Mouse (Mus musculus) limb, embryonic 14.5 days (tissue): Measurements from ENCODE around the gene Gp1ba. TPM values are rescaled to one million over a fixed set of nuclear protein-coding genes. Genes with fewer than 3 reads are reported as not detected.

Experiments used
- ATAC-seq: fragments of 200-750 bp; cut with Nextera tagmentation; 2 replicates; pipeline ENCODE4 v1.8.0; 2017; ENCODE audit warnings: low read depth, moderate number of reproducible peaks, moderate TSS enrichment; ENCODE audit not compliant: low FRiP score
- DNase-seq: peaks from one replicate; pipeline ENCODE4 v3.0.0-alpha.2; 2015; ENCODE audit warnings: low spot score
- H3K27ac ChIP-seq: fragments of 300-500 bp; sonication (generic); replicated peaks from 2 replicates; pipeline ENCODE4 v1.5.1; 2014; ENCODE audit warnings: low read depth, mild to moderate bottlenecking, low read length, moderate library complexity, mixed read lengths
- H3K27me3 ChIP-seq: fragments of 300-500 bp; sonication (generic); 2 replicates; pipeline ENCODE4 v1.6.1; 2014; ENCODE audit warnings: low read length, mixed read lengths; ENCODE audit not compliant: control insufficient read depth, insufficient read depth
- H3K36me3 ChIP-seq: fragments of 300-500 bp; sonication (generic); 2 replicates; pipeline ENCODE4 v1.6.1; 2014; ENCODE audit warnings: mild to moderate bottlenecking, low read length, moderate library complexity, mixed read lengths; ENCODE audit not compliant: control insufficient read depth, insufficient read depth
- H3K4me1 ChIP-seq: fragments of 300-500 bp; sonication (generic); 2 replicates; pipeline ENCODE4 v1.6.1; 2014; ENCODE audit warnings: antibody characterized with exemption, low read length, mixed read lengths; ENCODE audit not compliant: control insufficient read depth, insufficient read depth
- H3K4me2 ChIP-seq: fragments of 300-500 bp; sonication (generic); replicated peaks from 2 replicates; pipeline ENCODE4 v1.6.1; 2014; ENCODE audit warnings: low read depth, mild to moderate bottlenecking, low read length, moderate library complexity; ENCODE audit not compliant: severe bottlenecking
- H3K4me3 ChIP-seq: fragments of 300-500 bp; sonication (generic); replicated peaks from 2 replicates; pipeline ENCODE4 v1.5.1; 2014; ENCODE audit warnings: low read length
- H3K9ac ChIP-seq: fragments of 300-500 bp; sonication (generic); 2 replicates; pipeline ENCODE4 v1.6.1; 2014; ENCODE audit warnings: mild to moderate bottlenecking, low read depth, low read length, moderate library complexity; ENCODE audit not compliant: severe bottlenecking
- H3K9me3 ChIP-seq: fragments of 300-500 bp; sonication (generic); 2 replicates; pipeline ENCODE4 v1.6.1; 2016; ENCODE audit warnings: low read length; ENCODE audit not compliant: control insufficient read depth
- POLR2A ChIP-seq: fragments of 200-500 bp; IDR thresholded peaks from 2 replicates; pipeline ENCODE4 v1.8.0; 2012; ENCODE audit warnings: inconsistent platforms, mild to moderate bottlenecking, moderate library complexity, borderline replicate concordance; ENCODE audit not compliant: insufficient read depth, insufficient read length; ENCODE audit errors: extremely low read depth
- WGBS: fragments of 180-500 bp; shearing (Covaris S2); extraction: QIAGEN DNeasy Blood & Tissue Kit; methylation state at CpG from one replicate; pipeline ENCODE4 v1.1.7; 2014; 5-methylcytosine and 5-hydroxymethylcytosine counted together
- polyA plus RNA-seq, 2 experiments: library from polyadenylated mRNA; depleted of rRNA in 1 of 2; stranded (reverse) in 1 of 2; unstranded in 1 of 2; fragments of >200 nt; fragmentation: Nextera tagmentation in 1 of 2; extraction: Ambion mirVana in 1 of 2; gene quantifications; 2 replicates each; pipeline versions ENCODE4 v1.2.1 to v1.2.3; 2012 to 2014

Gp1ba gene
- polyA plus RNA-seq, 2 experiments = 0.47 to 0.56 TPM

DNA sequence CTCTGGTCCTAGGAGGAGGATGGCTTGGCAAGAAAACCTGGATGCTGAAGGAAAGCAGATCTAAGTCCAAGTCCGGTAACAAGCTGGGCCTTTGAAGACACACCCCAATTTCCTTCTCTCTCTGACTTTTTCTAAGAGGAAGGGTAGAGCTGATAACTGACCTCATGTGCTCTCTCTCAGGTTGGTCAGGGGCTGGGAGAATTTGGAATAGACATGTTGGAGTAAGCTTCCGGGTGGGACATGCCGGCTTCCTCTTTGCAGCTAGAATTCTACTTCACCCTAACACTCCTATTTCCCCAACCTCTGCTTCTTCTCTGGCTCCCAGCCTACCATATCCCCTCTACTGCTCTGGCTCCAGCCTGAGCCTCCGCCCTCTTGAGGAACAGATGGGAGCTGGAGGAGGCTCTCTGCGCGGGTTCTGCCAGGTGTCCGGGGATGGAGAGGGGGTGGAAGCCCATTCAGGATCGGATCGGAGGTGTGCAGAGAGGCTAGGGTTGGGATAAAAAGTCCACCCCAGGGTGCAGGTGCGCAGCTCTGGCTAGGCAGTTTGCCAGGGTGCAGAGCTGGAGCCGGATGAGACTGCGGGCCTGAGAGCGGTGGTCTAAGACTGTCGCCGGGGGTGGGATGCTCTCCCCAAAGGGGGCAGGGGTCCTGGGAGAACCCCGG, 48.1 kb downstream of the Gp1ba start:
- peak overlapping the region; percentile 79 for H3K27ac ChIP-seq
- no peaks in the 10 kb centered on the region for H3K27me3 ChIP-seq
- DNase-seq = no peak
- H3K4me2 ChIP-seq = peak overlapping the region; percentile 79
- H3K4me1 ChIP-seq = peaks cover 9% of the 10 kb centered on the region
- peak overlapping the region; percentile 75 for H3K4me3 ChIP-seq
- TF ChIP-seq POLR2A = no peak
- WGBS = 2% methylated on average over 15 of the region's 16 CpGs
- peak; percentile 72 for ATAC-seq
- H3K9ac ChIP-seq = peak overlapping the region; percentile 77
- no peaks in the 10 kb centered on the region for H3K9me3 ChIP-seq
- H3K36me3 ChIP-seq = peaks cover 31% of the 10 kb centered on the region

DNA sequence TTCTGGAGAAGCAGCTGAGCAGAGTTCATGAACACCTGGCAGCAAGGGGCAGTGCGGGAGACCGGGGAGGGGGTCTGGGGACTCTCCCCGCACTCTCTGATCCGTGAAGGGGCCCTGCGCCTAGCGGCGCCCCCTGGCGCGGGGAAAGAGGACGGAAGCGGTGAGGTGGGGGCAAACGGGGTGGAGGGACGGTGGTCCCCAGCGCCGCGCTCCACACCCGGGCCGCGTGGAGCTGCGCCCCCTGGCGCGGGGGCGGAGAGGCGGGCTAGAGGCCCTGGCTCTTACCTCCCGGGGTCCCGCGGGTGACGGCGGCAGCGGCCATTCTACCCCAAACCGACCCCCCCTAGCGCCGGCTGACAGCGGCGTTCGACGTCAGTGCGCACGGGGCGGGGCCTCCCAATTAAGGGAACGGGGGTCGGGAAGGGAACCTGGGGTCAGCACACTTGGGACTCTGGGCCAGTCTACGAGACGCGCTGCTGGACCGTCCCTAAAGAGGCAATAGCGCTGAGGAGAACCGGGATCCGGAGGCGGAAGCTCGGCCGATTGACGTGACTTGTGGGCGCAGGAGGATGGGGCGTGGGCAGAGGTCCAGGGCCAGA, 48.8 kb downstream of the Gp1ba start, which contains the start of gene Camta2:
Gene Camta2, minus strand, starts transcription at position 505 of the 599 bp plus-strand sequence.
- DNase-seq (peak; percentile 69), ATAC-seq (peak; percentile 81)
- no peaks in the 10 kb centered on the region for H3K27me3 ChIP-seq
- WGBS = 1% methylated on average over 46 of the region's 55 CpGs
- 0 out of 2 replicates have a peak, but pooled peaks have one; percentile 37 for TF ChIP-seq POLR2A
- H3K9me3 ChIP-seq = no peaks in the 10 kb centered on the region
- H3K4me1 ChIP-seq = peaks cover 9% of the 10 kb centered on the region
- peak within 1 kb of the TSS; percentile 79 for H3K4me2 ChIP-seq
- H3K27ac ChIP-seq = peak within 1 kb of the TSS; percentile 79
- peaks cover 29% of the 10 kb centered on the region for H3K36me3 ChIP-seq
- peak within 1 kb of the TSS; percentile 77 for H3K9ac ChIP-seq
- H3K4me3 ChIP-seq = peak within 1 kb of the TSS; percentile 75

GRCm38 (mm10) chr11:70688372-70688771, 49.5 kb downstream of the Gp1ba start:
- H3K9ac ChIP-seq = peak overlapping the region; percentile 77
- DNase-seq (no peak), ATAC-seq (no peak)
- peak overlapping the region; percentile 75 for H3K4me3 ChIP-seq
- no peaks in the 10 kb centered on the region for H3K9me3 ChIP-seq
- H3K36me3 ChIP-seq = peaks cover 23% of the 10 kb centered on the region
- H3K27me3 ChIP-seq = no peaks in the 10 kb centered on the region
- no peak for TF ChIP-seq POLR2A
- peak overlapping the region; percentile 79 for H3K4me2 ChIP-seq
- 11% methylated on average over 8 of the region's 8 CpGs for WGBS
- peaks cover 9% of the 10 kb centered on the region for H3K4me1 ChIP-seq
- peak overlapping the region; percentile 79 for H3K27ac ChIP-seq

DNA sequence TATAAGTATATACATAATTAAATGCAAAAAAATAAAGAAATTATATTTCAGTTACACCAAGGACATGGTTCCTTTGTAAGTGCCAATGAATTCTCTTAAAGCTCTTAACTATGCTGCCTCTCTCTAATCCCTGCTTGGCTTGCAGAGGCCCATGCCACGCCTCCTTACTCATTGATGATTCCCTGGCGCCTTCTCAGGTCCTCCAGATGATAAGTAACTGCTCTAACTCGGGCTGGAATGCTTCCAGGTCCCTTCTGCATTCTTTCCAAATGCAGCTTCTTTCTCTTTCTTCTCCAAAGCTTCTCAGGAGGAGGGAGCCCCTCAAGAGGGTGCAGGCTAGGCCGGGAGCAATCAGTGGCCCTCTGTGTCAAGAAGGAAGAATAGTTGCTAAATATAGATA, 50.7 kb downstream of the Gp1ba start:
- DNase-seq = no peak
- no peak for ATAC-seq
- H3K27ac ChIP-seq = no peak overlapping the region
- no peaks in the 10 kb centered on the region for H3K27me3 ChIP-seq
- no peaks in the 10 kb centered on the region for H3K9me3 ChIP-seq
- WGBS = 57% methylated on average over 4 of the region's 4 CpGs
- peaks cover 13% of the 10 kb centered on the region; the same call in 1 of the 2 replicates for H3K36me3 ChIP-seq
- H3K4me1 ChIP-seq = peaks cover 9% of the 10 kb centered on the region
- H3K9ac ChIP-seq = no peak overlapping the region
- H3K4me2 ChIP-seq = no peak overlapping the region
- no peak for TF ChIP-seq POLR2A
- no peak overlapping the region for H3K4me3 ChIP-seq

Other genes starting within 250 kb of the Gp1ba start
- gene Pelp1, start 229.1 kb upstream of the Gp1ba start, polyA plus RNA-seq (2012; rRNA removed) = 37.1 and 45.2 TPM in 2 replicates
- gene Pelp1, start 229.1 kb upstream of the Gp1ba start, polyA plus RNA-seq (2014; fragmentation: Nextera tagmentation; extraction: Ambion mirVana) = 34.8 and 38.1 TPM in 2 replicates
- gene Arrb2, start 206.5 kb upstream of the Gp1ba start, polyA plus RNA-seq (2012; rRNA removed) = 48.7 and 53.6 TPM in 2 replicates
- 18.5 and 21.5 TPM in 2 replicates for gene Arrb2, start 206.5 kb upstream of the Gp1ba start, polyA plus RNA-seq (2014; fragmentation: Nextera tagmentation; extraction: Ambion mirVana)
- gene Med11, start 187.2 kb upstream of the Gp1ba start, polyA plus RNA-seq (2012; rRNA removed) = 27.6 and 32.4 TPM in 2 replicates
- 44.8 and 47.4 TPM in 2 replicates for gene Med11, start 187.2 kb upstream of the Gp1ba start, polyA plus RNA-seq (2014; fragmentation: Nextera tagmentation; extraction: Ambion mirVana)
- 1.1 and 1.4 TPM in 2 replicates for gene Zmynd15, start 179.7 kb upstream of the Gp1ba start, polyA plus RNA-seq (2012; rRNA removed)
- gene Zmynd15, start 179.7 kb upstream of the Gp1ba start, polyA plus RNA-seq (2014; fragmentation: Nextera tagmentation; extraction: Ambion mirVana) = 0.46 and 0.92 TPM in 2 replicates
- gene Cxcl16, start 179.1 kb upstream of the Gp1ba start, polyA plus RNA-seq (2012; rRNA removed) = 4.4 and 5.9 TPM in 2 replicates
- 4.3 and 6.3 TPM in 2 replicates for gene Cxcl16, start 179.1 kb upstream of the Gp1ba start, polyA plus RNA-seq (2014; fragmentation: Nextera tagmentation; extraction: Ambion mirVana)
- gene Tm4sf5, start 133.9 kb upstream of the Gp1ba start, polyA plus RNA-seq (2012; rRNA removed) = 0.29 and 0.50 TPM in 2 replicates
- gene Tm4sf5, start 133.9 kb upstream of the Gp1ba start, polyA plus RNA-seq (2014; fragmentation: Nextera tagmentation; extraction: Ambion mirVana) = 0.33 and 0.95 TPM in 2 replicates
- gene Vmo1, start 124.5 kb upstream of the Gp1ba start, polyA plus RNA-seq (2012; rRNA removed) = 0.14 TPM in 1 of 2 replicates, not detected in the other
- gene Vmo1, start 124.5 kb upstream of the Gp1ba start, polyA plus RNA-seq (2014; fragmentation: Nextera tagmentation; extraction: Ambion mirVana) = 0.30 TPM in 1 of 2 replicates, not detected in the other
- 0.24 and 0.36 TPM in 2 replicates for gene Gltpd2, start 119.9 kb upstream of the Gp1ba start, polyA plus RNA-seq (2012; rRNA removed)
- 0.54 and 0.73 TPM in 2 replicates for gene Gltpd2, start 119.9 kb upstream of the Gp1ba start, polyA plus RNA-seq (2014; fragmentation: Nextera tagmentation; extraction: Ambion mirVana)
- 421 and 423 TPM in 2 replicates for gene Psmb6, start 113.8 kb upstream of the Gp1ba start, polyA plus RNA-seq (2012; rRNA removed)
- 755 and 779 TPM in 2 replicates for gene Psmb6, start 113.8 kb upstream of the Gp1ba start, polyA plus RNA-seq (2014; fragmentation: Nextera tagmentation; extraction: Ambion mirVana)
- gene Gm40193, start 106.2 kb upstream of the Gp1ba start, polyA plus RNA-seq (2012; rRNA removed) = 1.2 TPM in 1 of 2 replicates, not detected in the other
- not detected in 2 replicates for gene Gm40193, start 106.2 kb upstream of the Gp1ba start, polyA plus RNA-seq (2014; fragmentation: Nextera tagmentation; extraction: Ambion mirVana)
- gene Pld2, start 99.1 kb upstream of the Gp1ba start, polyA plus RNA-seq (2012; rRNA removed) = 18.9 and 22.6 TPM in 2 replicates
- 5.8 and 7.5 TPM in 2 replicates for gene Pld2, start 99.1 kb upstream of the Gp1ba start, polyA plus RNA-seq (2014; fragmentation: Nextera tagmentation; extraction: Ambion mirVana)
- gene Mink1, start 76.2 kb upstream of the Gp1ba start, polyA plus RNA-seq (2012; rRNA removed) = 91.2 and 114 TPM in 2 replicates
- gene Mink1, start 76.2 kb upstream of the Gp1ba start, polyA plus RNA-seq (2014; fragmentation: Nextera tagmentation; extraction: Ambion mirVana) = 19.8 and 23.0 TPM in 2 replicates
- not detected in 2 replicates for gene 4930544D05Rik, start 23.3 kb upstream of the Gp1ba start, polyA plus RNA-seq (2012; rRNA removed)
- gene 4930544D05Rik, start 23.3 kb upstream of the Gp1ba start, polyA plus RNA-seq (2014; fragmentation: Nextera tagmentation; extraction: Ambion mirVana) = not detected in 2 replicates
- 0.13 and 0.20 TPM in 2 replicates for gene Chrne, start 19.9 kb upstream of the Gp1ba start, polyA plus RNA-seq (2012; rRNA removed)
- gene Chrne, start 19.9 kb upstream of the Gp1ba start, polyA plus RNA-seq (2014; fragmentation: Nextera tagmentation; extraction: Ambion mirVana) = 0.43 TPM in 1 of 2 replicates, not detected in the other
- gene Rnf167, start 8.1 kb downstream of the Gp1ba start, polyA plus RNA-seq (2012; rRNA removed) = 96.3 and 110 TPM in 2 replicates
- gene Rnf167, start 8.1 kb downstream of the Gp1ba start, polyA plus RNA-seq (2014; fragmentation: Nextera tagmentation; extraction: Ambion mirVana) = 109 and 119 TPM in 2 replicates
- 134 and 150 TPM in 2 replicates for gene Slc25a11, start 8.4 kb downstream of the Gp1ba start, polyA plus RNA-seq (2012; rRNA removed)
- gene Slc25a11, start 8.4 kb downstream of the Gp1ba start, polyA plus RNA-seq (2014; fragmentation: Nextera tagmentation; extraction: Ambion mirVana) = 159 and 163 TPM in 2 replicates
- gene Pfn1, start 15.5 kb downstream of the Gp1ba start, polyA plus RNA-seq (2012; rRNA removed) = 946 and 1,024 TPM in 2 replicates
- 1,646 and 1,675 TPM in 2 replicates for gene Pfn1, start 15.5 kb downstream of the Gp1ba start, polyA plus RNA-seq (2014; fragmentation: Nextera tagmentation; extraction: Ambion mirVana)
- 75.3 and 84.6 TPM in 2 replicates for gene Eno3, start 18.1 kb downstream of the Gp1ba start, polyA plus RNA-seq (2012; rRNA removed)
- 60.3 and 89.9 TPM in 2 replicates for gene Eno3, start 18.1 kb downstream of the Gp1ba start, polyA plus RNA-seq (2014; fragmentation: Nextera tagmentation; extraction: Ambion mirVana)
- 63.3 and 93.7 TPM in 2 replicates for gene Spag7, start 30.3 kb downstream of the Gp1ba start, polyA plus RNA-seq (2012; rRNA removed)
- gene Spag7, start 30.3 kb downstream of the Gp1ba start, polyA plus RNA-seq (2014; fragmentation: Nextera tagmentation; extraction: Ambion mirVana) = 97.0 and 98.1 TPM in 2 replicates
- 20.3 and 26.6 TPM in 2 replicates for gene Camta2, start 49.0 kb downstream of the Gp1ba start, polyA plus RNA-seq (2012; rRNA removed)
- 14.4 and 16.6 TPM in 2 replicates for gene Camta2, start 49.0 kb downstream of the Gp1ba start, polyA plus RNA-seq (2014; fragmentation: Nextera tagmentation; extraction: Ambion mirVana)
- 1.3 TPM in 2 replicates for gene Inca1, start 61.0 kb downstream of the Gp1ba start, polyA plus RNA-seq (2012; rRNA removed)
- gene Inca1, start 61.0 kb downstream of the Gp1ba start, polyA plus RNA-seq (2014; fragmentation: Nextera tagmentation; extraction: Ambion mirVana) = 0.81 and 0.93 TPM in 2 replicates
- 41.1 and 45.8 TPM in 2 replicates for gene Kif1c, start 61.4 kb downstream of the Gp1ba start, polyA plus RNA-seq (2012; rRNA removed)
- 14.6 and 16.2 TPM in 2 replicates for gene Kif1c, start 61.4 kb downstream of the Gp1ba start, polyA plus RNA-seq (2014; fragmentation: Nextera tagmentation; extraction: Ambion mirVana)
- 2.5 and 4.4 TPM in 2 replicates for gene Zfp3, start 125.1 kb downstream of the Gp1ba start, polyA plus RNA-seq (2012; rRNA removed)
- 5.9 and 7.3 TPM in 2 replicates for gene Zfp3, start 125.1 kb downstream of the Gp1ba start, polyA plus RNA-seq (2014; fragmentation: Nextera tagmentation; extraction: Ambion mirVana)
- gene Scimp, start 173.5 kb downstream of the Gp1ba start, polyA plus RNA-seq (2012; rRNA removed) = 0.05 and 0.13 TPM in 2 replicates
- gene Scimp, start 173.5 kb downstream of the Gp1ba start, polyA plus RNA-seq (2014; fragmentation: Nextera tagmentation; extraction: Ambion mirVana) = 0.40 and 0.62 TPM in 2 replicates
- gene Rabep1, start 205.7 kb downstream of the Gp1ba start, polyA plus RNA-seq (2012; rRNA removed) = 8.3 and 11.0 TPM in 2 replicates
- 29.5 and 33.3 TPM in 2 replicates for gene Rabep1, start 205.7 kb downstream of the Gp1ba start, polyA plus RNA-seq (2014; fragmentation: Nextera tagmentation; extraction: Ambion mirVana)